Mouse (Mus musculus) liver, adult (tissue): ENCODE measurements around the gene Abca4.

ENCODE experiments used
- GATA4 ChIP-seq: IDR thresholded peaks from 2 replicates; pipeline ENCODE4 v1.6.1; 2014; ENCODE audit warnings: mild to moderate bottlenecking, low read length; ENCODE audit not compliant: insufficient replicate concordance

The Abca4 gene

DNA sequence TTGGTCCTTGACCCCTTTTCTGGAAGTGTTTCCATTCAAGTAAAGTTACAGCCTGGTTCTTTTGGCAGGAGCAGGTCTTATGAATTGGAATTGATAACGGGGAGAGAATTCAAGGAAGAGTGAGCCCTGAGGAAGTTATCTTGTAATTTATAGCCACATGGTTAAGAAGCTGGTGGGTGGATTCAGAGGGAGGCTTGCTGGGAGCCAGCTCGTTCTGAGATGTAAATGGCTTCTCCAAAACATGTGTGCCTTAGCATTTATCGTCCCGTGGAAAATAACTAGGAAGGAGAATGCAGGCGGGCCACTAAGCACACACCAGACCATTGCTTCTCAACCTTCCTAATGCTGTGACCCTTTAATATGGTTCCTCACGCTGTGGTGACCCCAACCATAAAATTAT, 34.9 kb downstream of the Abca4 start:
- no peak for TF ChIP-seq GATA4

DNA sequence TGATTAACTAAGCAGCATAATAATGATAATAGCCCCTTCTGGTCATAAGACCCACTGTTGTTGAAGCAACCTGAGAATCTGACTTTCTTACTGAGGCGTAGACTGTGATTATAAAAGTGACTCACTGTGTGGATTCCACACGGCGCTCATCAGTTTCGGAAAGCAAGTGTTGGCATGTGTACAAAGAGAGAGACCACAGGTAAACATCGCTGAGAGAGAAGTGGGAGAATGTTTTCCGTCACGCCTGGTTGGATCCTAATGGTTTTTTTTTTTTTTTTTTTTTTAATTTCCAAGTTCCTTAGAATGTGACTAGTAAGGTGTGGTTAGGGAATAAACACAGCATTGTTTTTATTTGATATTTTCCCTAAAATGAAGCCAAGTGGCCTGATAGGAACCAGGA, 38.1 kb downstream of the Abca4 start:
- TF ChIP-seq GATA4 = no peak

DNA sequence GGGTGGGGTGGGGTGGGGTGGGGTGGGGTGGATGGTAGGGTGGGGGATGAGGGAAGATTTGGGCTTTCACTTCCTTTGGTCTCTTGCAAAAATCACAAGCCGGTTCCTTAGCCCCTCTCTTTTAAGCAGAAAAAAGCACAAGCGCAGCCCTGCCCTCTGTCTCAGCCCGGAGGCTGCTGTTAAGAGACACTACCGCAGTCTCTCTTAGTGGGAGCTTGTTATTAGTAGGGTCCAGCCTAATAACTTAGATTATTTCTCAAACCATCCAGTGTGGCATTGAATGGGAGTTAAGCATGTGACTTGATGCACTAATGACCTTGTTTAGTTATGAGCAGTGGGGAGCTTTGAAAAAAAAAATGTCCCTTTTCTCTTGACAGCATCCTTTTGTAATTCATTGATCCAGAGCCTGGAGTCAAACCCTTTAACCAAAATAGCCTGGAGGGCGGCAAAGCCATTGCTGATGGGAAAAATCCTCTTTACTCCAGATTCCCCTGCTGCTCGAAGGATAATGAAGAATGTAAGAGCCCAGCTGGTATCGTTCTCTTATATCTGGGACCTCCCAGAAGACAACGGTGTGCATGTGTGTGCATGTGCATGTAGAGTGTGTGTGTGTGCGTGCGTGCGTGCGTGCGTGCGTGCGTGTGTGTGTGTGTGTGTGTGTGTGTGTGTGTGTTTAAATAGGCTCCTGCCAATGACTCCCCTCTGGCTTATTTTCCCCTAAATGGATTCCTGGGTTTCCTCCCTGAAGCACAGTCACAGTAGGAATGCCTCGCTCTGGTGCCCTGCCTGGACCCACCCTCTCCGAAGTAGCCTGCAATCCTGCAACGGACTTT, 41.1 kb downstream of the Abca4 start:
- no peak for TF ChIP-seq GATA4

DNA sequence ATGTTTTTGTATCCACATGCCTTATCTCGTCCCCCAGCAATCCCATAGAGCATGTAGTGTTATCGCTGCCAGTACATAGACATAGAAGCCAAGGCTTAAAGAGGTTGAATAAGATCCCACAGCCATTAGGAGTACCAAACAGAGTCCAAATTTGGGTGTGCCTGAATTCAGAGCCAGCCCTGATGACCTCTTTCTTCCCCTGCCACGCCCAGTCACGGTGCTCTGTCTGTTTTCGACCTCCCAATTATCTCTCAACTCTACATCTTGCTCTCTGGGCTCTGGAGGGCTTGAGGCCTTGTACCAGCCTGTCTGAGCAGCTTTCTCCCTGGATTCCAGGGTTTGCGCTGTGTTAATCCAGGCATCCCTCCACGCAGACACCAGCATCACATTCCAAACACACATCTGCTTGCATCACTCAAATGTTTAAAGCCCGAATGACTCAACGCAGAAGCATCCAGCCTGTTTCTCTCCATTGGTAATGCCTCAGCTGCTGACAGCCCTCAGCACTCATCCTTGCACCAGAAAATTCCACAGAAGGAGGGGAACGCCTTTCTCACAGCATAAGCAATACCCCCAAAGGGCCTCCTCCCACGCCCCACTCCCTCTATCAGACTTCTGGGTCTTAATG, 43.9 kb downstream of the Abca4 start:
- TF ChIP-seq GATA4 = no peak

DNA sequence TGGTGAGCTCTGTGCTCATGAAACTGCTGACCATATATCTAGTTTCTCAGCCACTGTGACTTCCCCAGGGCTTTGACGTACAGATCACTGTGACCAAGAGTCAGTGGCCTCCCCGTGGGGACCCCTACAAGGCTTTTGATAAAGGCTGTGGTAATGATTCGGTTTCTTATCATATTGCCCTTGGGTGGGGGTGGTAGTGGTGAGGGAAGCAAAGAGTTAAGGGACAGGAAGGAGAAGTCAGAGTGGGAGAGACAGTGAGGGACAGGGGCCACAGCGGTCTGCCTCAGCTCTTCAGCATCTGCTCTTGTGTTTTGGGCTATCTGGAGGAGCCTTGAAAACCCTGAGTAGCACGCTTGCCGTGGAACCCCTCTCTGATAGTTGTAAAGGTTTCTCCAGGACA, 46.1 kb downstream of the Abca4 start:
- TF ChIP-seq GATA4 = no peak

DNA sequence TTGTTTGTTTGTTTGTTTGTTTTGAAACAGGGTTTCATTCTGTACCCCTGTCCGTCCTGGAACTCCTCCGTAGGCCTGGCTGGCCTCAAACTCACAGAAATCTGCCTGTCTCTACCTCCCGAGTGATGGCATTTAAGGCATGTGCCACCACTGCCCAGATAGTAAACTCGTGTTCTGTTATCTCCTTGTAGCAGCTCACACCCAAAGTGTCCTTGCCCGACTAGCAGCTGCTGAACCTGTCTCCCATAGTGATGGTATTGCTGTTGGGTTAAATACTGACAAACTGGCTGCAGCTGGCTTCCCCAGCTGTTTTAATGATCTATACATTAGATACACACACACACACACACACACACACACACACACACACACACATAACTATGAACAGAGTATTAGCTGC, 55.5 kb downstream of the Abca4 start:
- TF ChIP-seq GATA4 = no peak

DNA sequence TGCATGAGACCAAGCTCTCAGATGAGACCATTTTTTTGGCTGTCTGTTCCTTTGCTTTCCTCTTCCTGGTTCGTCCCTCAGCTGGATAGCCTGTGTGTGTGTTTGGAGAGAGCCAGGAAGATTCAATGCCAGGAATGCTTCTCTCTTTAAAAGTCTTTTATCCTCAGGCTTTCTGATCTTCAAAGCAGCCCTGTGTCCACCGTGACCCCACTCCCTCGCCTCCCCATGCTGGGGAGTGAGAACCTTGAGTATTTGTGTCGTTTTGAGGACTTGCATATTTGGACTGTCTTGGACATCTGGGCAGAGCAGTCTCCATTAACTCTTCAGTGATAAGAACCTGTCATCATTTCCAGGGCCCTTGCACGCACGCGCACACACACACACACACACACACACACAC, 57.8 kb downstream of the Abca4 start:
- no peak for TF ChIP-seq GATA4

DNA sequence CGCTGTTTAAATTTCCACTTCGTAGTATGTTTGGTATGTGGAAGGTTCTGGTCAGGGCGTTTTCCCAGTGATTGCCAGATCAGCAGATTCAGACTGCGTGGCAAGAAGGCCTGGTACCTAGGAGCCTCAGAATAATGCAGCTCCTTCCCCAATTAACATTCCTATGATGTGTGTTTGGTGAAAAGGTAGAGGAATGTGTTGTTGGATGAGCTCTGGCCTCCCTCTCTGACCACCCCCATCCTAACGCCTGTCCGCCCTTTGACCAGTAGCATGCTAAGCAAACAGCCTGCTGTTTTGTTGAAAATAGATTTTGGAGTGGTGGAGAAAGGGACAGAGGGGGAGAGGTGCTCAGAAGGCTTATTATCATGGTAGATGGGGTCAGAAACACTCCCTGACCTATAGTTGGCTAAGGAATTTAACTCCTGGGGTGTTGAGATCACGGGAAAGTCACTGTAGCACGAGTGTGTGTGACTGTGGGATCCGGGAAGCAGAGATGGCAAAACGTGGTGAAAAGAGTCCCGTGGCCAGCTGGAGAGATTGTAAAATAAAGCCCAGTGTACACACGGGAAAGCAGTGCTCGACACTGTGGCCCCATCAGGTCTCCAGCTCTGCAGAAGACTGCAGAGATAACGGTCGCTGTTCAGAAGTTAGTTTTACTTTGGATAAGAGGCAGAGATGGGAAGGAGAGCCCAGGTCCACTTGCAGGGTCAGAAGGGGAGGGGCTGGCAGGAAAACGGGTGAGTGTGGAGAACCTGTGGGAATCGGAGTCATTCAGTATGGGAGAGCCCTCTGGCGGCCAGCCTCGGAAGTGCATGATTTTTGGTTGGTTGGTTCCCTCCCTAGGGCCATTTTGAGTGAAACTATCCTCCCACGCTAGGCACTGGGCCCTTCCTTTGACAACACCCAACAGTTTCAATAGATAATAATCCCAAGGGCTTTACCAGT, 59.9 kb downstream of the Abca4 start:
- TF ChIP-seq GATA4 = 0 out of 2 replicates have a peak, but pooled peaks have one; percentile 6

DNA sequence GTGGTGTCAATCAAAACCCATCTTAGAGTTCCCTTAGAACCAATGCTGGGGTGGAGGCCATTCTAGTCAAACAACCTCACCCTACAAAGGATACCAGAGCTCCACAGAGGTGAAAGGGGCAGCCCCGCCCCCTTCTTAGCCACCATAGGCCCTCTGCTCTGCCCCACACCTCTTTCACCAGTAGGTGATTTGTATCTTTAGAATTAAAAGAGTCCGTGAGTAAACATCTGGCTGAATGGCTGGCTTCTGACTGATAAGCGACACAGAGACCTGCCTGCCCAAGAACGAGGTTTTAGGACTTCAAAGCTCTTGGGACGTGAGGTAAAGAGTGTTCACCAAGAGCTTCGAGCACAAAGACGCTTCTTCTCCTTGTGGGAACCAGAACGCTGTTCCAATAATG, 62.7 kb downstream of the Abca4 start:
- no peak for TF ChIP-seq GATA4

DNA sequence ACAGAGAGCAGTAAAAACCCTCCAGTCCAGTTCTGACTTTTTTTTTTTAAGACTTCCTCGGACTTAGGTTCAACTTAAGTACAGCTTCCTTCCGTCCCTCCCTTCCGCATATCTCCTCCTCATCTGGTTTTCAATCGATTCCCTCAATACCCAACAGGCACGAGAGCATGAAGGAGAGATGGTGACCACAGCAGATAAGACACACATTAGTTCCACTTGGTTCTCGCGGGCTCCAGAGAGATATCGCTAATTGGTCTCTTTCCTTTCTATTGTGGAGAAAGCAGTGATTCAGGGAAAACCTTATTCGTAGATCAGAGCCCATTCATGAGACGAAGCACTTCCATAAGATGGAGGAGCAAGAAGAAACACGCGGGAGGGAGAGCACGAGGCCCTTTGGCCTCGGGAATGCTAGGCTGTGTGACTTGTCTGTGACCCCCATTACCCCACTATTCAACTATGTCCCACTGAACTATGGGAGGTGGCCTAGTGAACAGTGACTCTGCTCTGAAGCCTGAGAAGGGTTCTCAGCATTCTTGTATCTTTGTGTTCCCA, 63.5 kb downstream of the Abca4 start:
- no peak for TF ChIP-seq GATA4

DNA sequence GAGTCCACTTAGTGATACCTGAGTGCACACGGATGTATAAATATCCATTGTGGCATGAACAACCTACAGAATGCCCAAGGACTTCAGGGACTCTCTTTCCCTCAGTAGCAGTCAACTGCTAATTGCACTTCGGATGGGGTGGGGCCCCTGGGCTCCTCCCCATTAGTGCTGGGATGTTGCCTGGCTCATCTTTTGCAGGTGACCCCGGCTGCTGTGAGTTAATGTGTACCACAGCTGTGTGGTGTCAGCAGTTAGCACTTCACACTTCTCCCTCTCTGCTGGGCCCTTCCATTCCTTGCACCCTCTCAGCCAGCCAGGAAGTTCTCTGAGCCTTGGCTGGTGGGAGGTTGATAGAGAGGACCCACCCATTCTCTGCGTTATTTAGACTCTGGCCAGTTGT, 65.2 kb downstream of the Abca4 start:
- TF ChIP-seq GATA4 = no peak

DNA sequence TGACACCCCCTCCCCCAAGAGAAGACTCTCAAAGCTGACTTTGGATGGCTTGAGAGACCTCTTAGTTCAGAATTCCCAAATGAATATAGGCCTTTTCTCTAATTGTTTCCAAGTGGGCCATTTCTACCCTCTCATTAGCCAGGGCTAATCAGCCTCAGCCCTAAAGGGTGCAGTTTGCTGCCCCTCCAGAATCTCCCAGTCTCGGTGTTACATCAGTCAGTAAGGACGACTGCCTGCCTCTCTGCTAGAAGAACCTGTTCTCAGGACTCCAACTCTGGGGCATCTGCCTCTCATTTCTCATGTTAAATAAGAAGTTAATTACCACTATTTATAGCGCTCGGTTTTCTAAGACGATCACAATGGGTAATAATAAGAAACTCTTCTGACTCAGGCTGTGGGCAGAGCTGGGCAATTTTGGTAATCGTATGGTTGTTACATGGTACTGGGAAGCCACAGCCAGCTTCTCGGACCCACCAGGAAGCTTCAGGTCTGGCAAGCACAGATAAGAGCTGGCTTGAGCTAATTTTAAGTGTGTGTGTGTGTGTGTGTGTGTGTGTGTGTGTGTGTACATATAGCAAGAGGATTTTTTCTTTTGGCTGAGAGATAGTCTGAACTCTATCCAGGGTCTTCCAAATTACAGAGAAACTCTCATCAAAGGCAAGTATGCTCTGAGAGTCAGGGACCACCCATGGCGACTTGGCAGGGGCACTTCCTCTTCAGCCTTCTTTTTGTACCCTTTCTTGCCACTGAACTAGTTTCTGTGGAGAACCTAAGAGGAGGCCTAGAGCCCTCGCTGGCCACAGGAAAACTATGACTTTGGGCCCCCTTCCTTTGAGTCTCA, 67.1 kb downstream of the Abca4 start:
- TF ChIP-seq GATA4 = no peak

DNA sequence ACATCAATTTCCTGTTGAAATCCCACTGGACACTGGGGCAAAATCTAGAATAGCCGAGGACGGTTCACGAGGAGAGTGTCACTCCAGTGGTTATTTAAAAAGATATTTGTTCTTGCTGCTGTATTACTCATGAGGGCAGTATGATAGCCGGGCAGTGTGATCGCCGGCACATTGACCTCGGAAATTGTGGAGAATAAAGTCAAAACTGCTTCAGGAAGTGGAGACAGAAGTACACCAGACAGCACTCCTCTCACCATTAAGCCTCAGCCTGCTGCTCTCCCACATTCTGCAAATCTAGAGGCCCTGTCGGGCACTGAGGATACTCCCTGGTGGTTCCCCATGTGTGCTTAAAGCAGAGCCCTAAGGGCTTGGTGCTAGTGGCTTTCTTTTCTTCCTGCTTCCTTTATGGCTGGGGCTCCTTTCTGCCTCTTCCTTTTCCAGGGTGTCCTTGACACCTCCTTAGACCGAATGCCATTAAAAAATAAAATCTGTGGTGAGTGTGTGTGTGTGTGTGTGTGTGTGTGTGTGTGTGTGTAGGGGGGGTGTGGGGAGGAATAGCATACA, 74.5 kb downstream of the Abca4 start:
- TF ChIP-seq GATA4 = peak; percentile 66; the same call in 1 of the 2 replicates

DNA sequence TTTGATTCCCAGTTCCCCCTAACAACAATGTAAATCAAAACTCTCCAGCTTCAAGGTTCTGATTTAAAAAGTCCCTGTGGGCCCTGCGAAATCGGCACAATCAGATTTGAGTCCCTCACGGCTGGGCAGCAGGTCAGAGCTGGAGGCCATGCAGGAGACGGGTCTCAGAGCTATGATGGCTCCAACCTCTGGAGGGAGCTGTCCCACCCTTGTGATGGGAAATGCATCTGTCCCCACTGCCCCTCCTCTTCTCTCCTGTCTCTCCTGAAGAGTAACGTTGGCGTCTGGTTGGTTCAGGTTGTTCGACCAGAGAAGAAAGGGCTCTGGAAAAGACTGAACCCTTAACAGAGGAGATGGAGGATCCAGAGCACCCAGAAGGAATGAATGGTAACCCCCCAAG, 75.5 kb downstream of the Abca4 start:
- no peak for TF ChIP-seq GATA4
